Mouse (Mus musculus) midbrain, postnatal 0 days (tissue): ENCODE data around the gene Flt3. TPM values are rescaled to one million over a fixed set of nuclear protein-coding genes. Genes with fewer than 3 reads are reported as not detected.

Experiments used
- ATAC-seq: fragments of 200-750 bp; cut with Nextera tagmentation; 2 replicates; pipeline ENCODE4 v1.8.0; 2017; ENCODE audit warnings: moderate number of reproducible peaks, mild to moderate bottlenecking, moderate TSS enrichment, moderate library complexity; ENCODE audit not compliant: low FRiP score
- DNase-seq: peaks from one replicate; pipeline ENCODE4 v3.0.0-alpha.2; 2015; ENCODE audit warnings: low spot score
- H3K27ac ChIP-seq: fragments of 300-500 bp; sonication (generic); 2 replicates; pipeline ENCODE4 v1.5.1; 2014; ENCODE audit warnings: low read depth, mild to moderate bottlenecking, low read length, mixed read lengths
- H3K27me3 ChIP-seq: fragments of 300-500 bp; sonication (generic); 2 replicates; pipeline ENCODE4 v1.6.1; 2014; ENCODE audit warnings: low read length, control low read depth, mixed read lengths; ENCODE audit not compliant: insufficient read depth
- H3K36me3 ChIP-seq: fragments of 300-500 bp; sonication (generic); 2 replicates; pipeline ENCODE4 v1.6.1; 2014; ENCODE audit warnings: low read length, control low read depth, mixed read lengths; ENCODE audit not compliant: insufficient read depth
- H3K4me1 ChIP-seq: fragments of 300-500 bp; sonication (generic); 2 replicates; pipeline ENCODE4 v1.6.1; 2014; ENCODE audit warnings: mild to moderate bottlenecking, control low read depth, antibody characterized with exemption, low read length, mixed read lengths; ENCODE audit not compliant: insufficient read depth
- H3K4me2 ChIP-seq: fragments of 300-500 bp; sonication (generic); 2 replicates; pipeline ENCODE4 v1.6.1; 2014; ENCODE audit warnings: low read depth, mild to moderate bottlenecking, low read length, mixed read lengths; ENCODE audit not compliant: poor library complexity, severe bottlenecking
- H3K4me3 ChIP-seq: fragments of 300-500 bp; sonication (generic); 2 replicates; pipeline ENCODE4 v1.5.1; 2014; ENCODE audit warnings: low read depth, mild to moderate bottlenecking, low read length, moderate library complexity
- H3K9ac ChIP-seq: fragments of 300-500 bp; sonication (generic); replicated peaks from 2 replicates; pipeline ENCODE4 v1.6.1; 2014; ENCODE audit warnings: mild to moderate bottlenecking, low read length, moderate library complexity, mixed read lengths; ENCODE audit not compliant: poor library complexity, severe bottlenecking
- H3K9me3 ChIP-seq: fragments of 300-500 bp; sonication (generic); 2 replicates; pipeline ENCODE4 v1.6.1; 2016; ENCODE audit warnings: low read length, control low read depth
- CTCF ChIP-seq: IDR thresholded peaks from 2 replicates; pipeline ENCODE4 v1.5.1; 2016; ENCODE audit warnings: antibody characterized with exemption, mild to moderate bottlenecking
- WGBS: fragments of 180-500 bp; shearing (Covaris S2); extraction: QIAGEN DNeasy Blood & Tissue Kit; methylation state at CpG from one replicate; pipeline ENCODE4 v1.1.7; 2014; 5-methylcytosine and 5-hydroxymethylcytosine counted together
- polyA plus RNA-seq: library from polyadenylated mRNA; unstranded; fragments of >200 nt; fragmentation: Nextera tagmentation; extraction: Ambion mirVana; gene quantifications from 2 replicates; pipeline ENCODE4 v1.2.1, GENCODE M21; 2015
- total RNA-seq: library from RNA; depleted of rRNA; stranded (reverse); fragments of >200 nt; gene quantifications from 2 replicates; pipeline ENCODE4 v1.2.3, GENCODE M21; 2014

Gene Flt3
- total and polyA plus RNA-seq, 2 experiments from 2014 or later = 2.0 to 2.5 TPM

DNA sequence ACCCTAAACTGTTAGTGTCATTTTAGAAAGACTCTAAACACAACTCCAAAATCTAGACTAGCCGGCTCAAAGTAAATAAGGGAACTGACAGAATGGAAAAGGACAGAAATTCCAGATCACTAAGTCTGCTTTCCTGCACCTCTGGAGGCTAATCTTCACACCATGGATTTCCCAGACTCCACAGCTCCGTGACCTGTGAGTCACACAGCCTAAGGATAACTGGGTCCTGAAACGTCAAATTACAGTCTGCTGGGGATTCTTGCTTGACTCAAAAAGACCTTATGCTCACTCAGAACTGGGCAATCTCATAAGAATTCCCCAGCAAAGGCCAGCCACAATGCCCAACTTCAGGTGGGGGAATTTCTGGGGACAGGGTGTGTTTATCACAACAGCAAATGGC, 44.5 kb downstream of the Flt3 start:
- no peak for ATAC-seq
- Histone ChIP-seq H3K27ac (no peak overlapping the region), H3K9me3 (no peaks in the 10 kb centered on the region), H3K4me1 (no peaks in the 10 kb centered on the region), H3K36me3 (no peaks in the 10 kb centered on the region), H3K4me3 (no peak overlapping the region), H3K4me2 (no peak overlapping the region), H3K27me3 (no peaks in the 10 kb centered on the region), H3K9ac (no peak overlapping the region)
- no peak for DNase-seq
- TF ChIP-seq CTCF = no peak
- WGBS = 83% methylated on average over 3 of the region's 3 CpGs

DNA sequence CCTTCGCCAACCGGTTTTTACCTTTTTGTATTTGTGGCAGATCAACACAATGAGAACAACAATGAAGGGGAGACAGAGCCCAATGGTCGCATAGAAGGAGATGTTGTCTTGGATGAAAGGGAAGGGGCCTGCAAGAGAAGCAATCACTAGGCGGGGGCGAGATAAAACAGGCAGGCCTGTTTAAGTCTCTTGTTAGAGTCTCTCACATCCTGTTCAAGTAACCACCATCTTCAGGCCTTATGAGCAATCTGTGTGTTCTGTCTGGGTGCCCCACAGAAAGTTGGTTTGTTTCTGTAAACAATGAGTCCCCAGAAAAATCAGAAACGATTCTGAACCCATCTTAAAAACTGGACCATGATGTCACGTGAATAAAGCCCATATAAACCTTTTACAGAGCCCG, 45.3 kb downstream of the Flt3 start:
- no peak overlapping the region for H3K27ac ChIP-seq
- no peaks in the 10 kb centered on the region for H3K4me1 ChIP-seq
- no peaks in the 10 kb centered on the region for H3K36me3 ChIP-seq
- no peak overlapping the region for H3K9ac ChIP-seq
- ATAC-seq = no peak
- H3K4me2 ChIP-seq = no peak overlapping the region
- no peak for TF ChIP-seq CTCF
- no peak for DNase-seq
- H3K9me3 ChIP-seq = no peaks in the 10 kb centered on the region
- no peak overlapping the region for H3K4me3 ChIP-seq
- WGBS = 73% methylated on average over 8 of the region's 8 CpGs
- no peaks in the 10 kb centered on the region for H3K27me3 ChIP-seq

DNA sequence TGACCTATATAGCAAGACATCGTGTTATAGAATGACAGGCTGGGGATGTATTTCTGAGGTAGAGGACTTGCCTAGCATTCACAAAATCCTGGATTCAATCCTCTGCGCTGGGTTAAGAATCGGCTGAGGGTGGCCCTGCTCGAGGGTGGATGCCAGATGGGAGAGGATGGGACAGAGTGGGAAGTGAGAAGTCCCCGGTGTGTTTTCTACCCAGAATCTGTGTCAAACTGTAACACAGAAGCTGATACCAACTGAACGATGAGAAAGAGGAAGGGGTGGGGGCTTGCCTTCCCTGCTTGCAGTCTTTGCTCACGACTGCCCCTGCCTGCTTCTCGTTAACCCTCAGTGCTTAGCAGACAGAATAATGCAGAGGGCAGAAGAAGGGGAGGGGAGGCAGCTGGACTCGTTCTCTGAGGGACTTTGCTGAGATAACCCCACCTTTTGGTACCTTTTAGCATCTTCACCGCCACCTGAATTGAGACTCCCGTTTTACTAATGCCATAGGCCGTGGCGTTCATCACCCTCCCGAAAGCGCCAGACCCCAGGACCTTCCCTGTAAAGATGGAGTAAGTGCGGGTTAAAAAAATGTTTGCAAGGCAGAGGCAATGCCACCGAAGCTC, 46.0 kb downstream of the Flt3 start:
- Histone ChIP-seq H3K9ac (no peak overlapping the region), H3K27me3 (no peaks in the 10 kb centered on the region)
- no peak for ATAC-seq

DNA sequence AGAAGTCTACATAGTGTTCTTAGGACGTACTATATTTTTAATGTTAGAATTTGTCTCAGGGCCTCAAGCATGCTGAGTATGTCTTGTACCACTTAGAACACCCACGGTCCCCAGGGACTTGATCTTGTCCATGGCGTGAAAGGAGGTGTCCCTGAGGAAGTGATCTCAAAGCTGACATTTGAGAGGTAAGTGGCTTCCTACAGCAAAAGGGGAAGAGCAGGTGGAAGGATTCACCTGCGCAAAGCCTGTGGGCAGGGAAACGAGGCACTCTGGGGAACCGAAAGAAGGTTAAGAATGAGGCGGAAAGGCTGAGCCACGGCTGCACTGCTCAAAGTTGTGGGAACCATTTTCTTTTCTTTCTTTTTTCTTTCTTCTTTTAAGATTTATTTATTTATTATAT, 48.4 kb downstream of the Flt3 start:
- H3K9ac ChIP-seq = no peak overlapping the region
- no peak overlapping the region for H3K4me3 ChIP-seq
- H3K9me3 ChIP-seq = no peaks in the 10 kb centered on the region
- ATAC-seq (no peak), DNase-seq (no peak)
- H3K4me2 ChIP-seq = no peak overlapping the region
- H3K36me3 ChIP-seq = no peaks in the 10 kb centered on the region
- no peak overlapping the region for H3K27ac ChIP-seq
- 87% methylated on average over 8 of the region's 8 CpGs for WGBS
- no peak for TF ChIP-seq CTCF
- no peaks in the 10 kb centered on the region for H3K27me3 ChIP-seq
- H3K4me1 ChIP-seq = no peaks in the 10 kb centered on the region

More for the DNA sequence above, 46.0 kb downstream of the Flt3 start:
- Histone ChIP-seq H3K9me3 (no peaks in the 10 kb centered on the region), H3K36me3 (no peaks in the 10 kb centered on the region), H3K4me1 (no peaks in the 10 kb centered on the region), H3K4me3 (no peak overlapping the region), H3K27ac (no peak overlapping the region), H3K4me2 (no peak overlapping the region)
- no peak for DNase-seq
- WGBS = 61% methylated on average over 17 of the region's 17 CpGs
- TF ChIP-seq CTCF = peak; percentile 18

DNA sequence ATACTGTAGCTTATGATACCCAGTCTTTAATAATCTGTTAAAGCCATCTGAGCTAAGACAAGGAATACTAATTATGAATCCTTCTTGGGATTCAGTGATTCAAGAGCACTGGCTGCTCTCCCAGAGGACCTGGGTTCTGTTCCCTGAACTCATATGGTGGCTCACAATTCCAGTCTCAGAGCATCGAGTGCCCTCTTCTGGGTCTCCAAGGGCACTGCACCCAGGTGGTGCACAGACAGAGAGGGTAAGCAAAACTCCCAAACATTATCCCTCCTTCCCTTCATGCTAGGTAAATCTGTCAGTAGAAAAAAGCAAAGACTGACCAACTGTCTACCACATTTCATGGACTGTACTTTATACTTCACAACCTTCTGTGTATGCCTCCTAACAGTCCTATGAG, 54.3 kb downstream of the Flt3 start:
- WGBS = 80% methylated on average over 1 of the region's 1 CpGs
- TF ChIP-seq CTCF = 0 out of 2 replicates have a peak, but pooled peaks have one; percentile 2
- DNase-seq (no peak), ATAC-seq (no peak)
- Histone ChIP-seq H3K9ac (no peak overlapping the region), H3K9me3 (no peaks in the 10 kb centered on the region), H3K4me3 (no peak overlapping the region), H3K4me1 (no peaks in the 10 kb centered on the region), H3K4me2 (no peak overlapping the region), H3K27ac (no peak overlapping the region), H3K36me3 (no peaks in the 10 kb centered on the region), H3K27me3 (no peaks in the 10 kb centered on the region)

DNA sequence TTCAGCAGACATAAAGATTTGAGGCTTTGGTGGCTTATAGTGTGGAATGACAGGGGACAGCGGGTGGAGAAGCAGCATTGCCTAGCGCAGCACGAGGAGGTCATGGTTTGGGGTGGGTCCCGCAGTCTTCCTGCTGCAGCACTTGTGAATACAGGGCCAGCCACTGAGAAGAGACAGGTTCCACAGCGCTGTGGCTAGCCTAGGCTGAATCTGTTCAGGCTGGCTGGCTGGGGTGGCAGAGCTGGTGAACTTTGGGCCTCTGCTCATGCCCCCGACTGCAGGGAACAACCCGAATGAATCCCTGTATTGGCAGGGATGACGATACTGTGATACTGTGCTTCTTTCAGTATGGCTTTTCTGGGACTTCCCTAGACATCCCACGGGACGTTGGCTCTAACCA, 56.4 kb downstream of the Flt3 start:
- ATAC-seq = no peak
- no peak for DNase-seq
- no peaks in the 10 kb centered on the region for H3K4me1 ChIP-seq
- WGBS = 89% methylated on average over 10 of the region's 10 CpGs
- TF ChIP-seq CTCF = no peak
- no peaks in the 10 kb centered on the region for H3K36me3 ChIP-seq
- no peak overlapping the region for H3K9ac ChIP-seq
- no peak overlapping the region for H3K4me2 ChIP-seq
- no peak overlapping the region for H3K4me3 ChIP-seq
- H3K27ac ChIP-seq = no peak overlapping the region
- no peaks in the 10 kb centered on the region for H3K9me3 ChIP-seq
- H3K27me3 ChIP-seq = no peaks in the 10 kb centered on the region
